Mouse (Mus musculus) layer of hippocampus, postnatal 36 days (tissue): ENCODE measurements at regions not wholly inside any gene's neighbourhood (a gene's known extent, or its start where the extent isn't known, plus 50 kb on each side); places are given as distances from the start of the nearest gene placed in this dataset.

Experiments
- DNase-seq, 2 experiments: peaks; one replicate each; pipeline ENCODE4 v3.0.0; 2022
- microRNA-seq, 2 experiments: library from miRNA; unstranded; fragments of <30 nt; microRNA quantifications; one replicate each; pipeline ENCODE4 v1.2.0; 2021

DNA sequence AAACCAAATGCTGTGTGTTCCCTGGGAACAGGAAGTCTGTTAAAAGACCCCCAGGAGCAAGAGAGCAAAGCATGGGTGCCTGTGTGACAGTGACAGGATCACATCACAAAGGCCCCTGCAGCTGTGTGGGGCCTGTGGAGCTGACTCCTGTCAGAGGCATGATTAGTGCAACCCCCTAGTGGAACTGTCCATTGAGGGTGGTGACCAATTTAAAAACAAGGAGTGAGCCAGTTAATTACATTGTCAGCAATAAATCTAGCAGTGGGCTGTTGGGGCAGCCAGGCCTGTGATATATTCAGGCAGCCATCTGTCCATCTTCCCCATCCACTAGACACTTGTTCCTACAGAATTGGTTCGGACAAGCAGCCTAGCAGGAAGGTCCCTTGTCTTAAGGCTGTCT lies 121.8 kb upstream of the Cxxc4 start:
- DNase-seq: no peak

DNA sequence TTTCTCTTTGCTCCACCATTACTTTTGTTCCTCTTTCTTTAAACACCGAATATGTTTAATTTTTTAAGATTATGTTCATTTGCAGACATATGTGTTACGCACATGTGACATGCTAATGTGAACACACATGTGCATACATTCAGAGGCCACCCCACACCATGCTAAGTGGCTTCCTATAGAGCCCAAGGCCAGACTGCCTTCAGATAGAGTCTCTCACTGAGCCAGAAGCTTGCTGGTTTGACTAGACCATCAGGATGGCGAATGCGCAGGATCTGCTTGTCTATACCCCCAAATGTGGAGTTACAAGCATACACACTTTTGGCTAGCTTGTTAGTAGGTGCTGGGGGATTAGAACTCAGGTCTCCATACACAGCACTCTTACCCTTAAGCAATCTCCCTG lies 121.3 kb upstream of the Cxxc4 start:
- DNase-seq: no peak

DNA sequence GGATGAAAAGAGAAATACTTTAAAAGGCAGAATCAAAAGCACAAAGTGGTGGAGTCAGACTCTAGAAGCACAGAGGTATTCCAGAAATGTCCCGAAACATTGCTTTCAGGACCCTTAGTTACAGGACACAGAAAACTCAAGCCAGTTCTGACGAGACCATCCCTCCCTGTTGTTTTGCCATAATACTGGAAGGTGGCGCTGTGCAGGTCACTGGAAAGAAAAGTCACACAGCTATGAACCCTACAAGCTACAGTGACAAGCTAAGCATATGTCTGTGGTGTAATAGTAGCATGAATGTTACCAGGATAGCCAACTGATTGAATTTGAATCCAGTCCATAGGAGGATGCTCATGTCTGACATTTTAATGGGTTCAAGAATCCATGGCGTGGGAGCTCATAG lies 117.4 kb upstream of the Cxxc4 start:
- DNase-seq: no peak

- no peak for DNase-seq
Measured at GRCm38 (mm10) chr3:134124982-134125381, 111.3 kb upstream of the Cxxc4 start.

DNA sequence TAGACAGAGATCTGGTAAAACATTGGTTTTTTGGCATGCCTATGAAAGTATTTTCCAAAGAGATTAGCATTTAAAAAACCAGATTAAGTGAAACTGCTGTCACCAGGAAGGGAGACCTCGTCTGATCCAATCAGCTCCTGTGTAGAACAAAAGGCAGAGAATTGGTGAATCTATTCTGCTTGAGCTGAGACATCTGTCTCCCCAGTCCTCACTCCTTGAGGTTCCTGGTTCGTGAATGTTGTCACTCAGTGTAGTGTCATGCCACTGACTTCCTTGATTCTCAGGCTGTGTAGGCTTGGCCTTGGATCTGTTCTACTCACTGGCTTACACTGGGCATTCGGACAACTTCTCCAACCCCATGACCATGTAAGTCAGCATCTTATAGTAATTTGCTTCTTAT lies 105.9 kb upstream of the Cxxc4 start:
- DNase-seq: no peak

GRCm38 (mm10) chr3:134145251-134145650 lies 91.0 kb upstream of the Cxxc4 start:
- no peak for DNase-seq

GRCm38 (mm10) chr3:134145935-134146334 lies 90.3 kb upstream of the Cxxc4 start:
- DNase-seq: no peak

GRCm38 (mm10) chr3:134146373-134147224 lies 89.7 kb upstream of the Cxxc4 start:
- DNase-seq: peak; percentile 21 to 40

DNA sequence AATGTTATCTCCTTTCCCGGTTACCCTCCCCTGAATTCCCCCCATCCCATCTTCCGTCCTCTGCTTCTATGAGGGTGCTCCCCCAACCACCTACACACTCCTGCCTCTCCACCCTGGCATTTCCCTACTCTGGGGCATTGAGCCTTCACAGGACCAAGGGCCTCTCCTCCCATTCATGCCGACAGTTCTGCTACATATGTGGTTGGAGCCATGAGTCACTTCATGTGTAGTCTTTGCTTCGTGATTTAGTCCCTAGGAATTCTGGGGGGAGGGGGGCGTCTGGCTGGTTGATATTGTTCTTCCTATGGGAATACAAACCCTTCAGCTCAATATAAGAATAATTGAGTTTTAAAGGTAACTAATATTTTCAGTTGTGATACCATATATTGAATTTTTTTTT lies 74.0 kb upstream of the Cxxc4 start:
- DNase-seq: no peak

DNA sequence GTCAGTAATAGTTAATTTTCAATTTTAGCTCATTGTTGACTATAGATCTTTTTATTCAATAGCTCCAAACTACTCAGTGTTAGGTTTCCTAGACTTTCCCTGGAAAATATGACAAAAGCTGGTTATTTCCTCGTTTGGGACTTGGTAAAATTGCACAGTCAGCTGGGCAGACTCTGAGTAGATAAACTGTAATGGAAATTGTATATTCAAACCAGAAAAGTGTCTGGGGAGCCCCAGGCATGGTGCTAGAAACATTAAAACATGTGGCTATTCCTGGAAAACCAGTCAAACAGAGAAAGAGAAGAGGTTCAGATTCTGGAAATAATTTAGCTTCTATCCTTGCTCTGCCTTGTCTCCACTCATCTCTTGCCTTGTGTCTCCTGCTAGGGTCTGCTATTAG lies 66.4 kb upstream of the Cxxc4 start:
- no peak for DNase-seq

DNA sequence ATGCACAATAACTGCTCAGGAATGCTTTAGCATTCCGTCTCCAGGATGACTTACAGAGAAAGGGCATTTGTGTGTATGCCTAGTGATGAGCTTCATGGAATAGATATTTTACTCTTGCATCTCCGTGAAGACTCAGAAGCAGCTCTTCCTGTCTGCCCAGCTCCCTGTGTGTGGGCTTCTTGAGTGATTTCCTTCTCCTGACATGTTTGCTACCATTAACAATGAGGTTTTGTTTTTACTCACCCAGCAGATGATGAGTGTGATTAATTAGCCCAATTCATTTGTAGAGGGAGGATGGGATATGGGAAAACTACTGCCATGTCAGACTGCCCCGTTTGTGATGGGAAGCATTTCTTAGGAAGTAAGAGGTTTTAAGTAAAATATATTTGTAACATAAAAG lies 63.9 kb upstream of the Cxxc4 start:
- DNase-seq: no peak

DNA sequence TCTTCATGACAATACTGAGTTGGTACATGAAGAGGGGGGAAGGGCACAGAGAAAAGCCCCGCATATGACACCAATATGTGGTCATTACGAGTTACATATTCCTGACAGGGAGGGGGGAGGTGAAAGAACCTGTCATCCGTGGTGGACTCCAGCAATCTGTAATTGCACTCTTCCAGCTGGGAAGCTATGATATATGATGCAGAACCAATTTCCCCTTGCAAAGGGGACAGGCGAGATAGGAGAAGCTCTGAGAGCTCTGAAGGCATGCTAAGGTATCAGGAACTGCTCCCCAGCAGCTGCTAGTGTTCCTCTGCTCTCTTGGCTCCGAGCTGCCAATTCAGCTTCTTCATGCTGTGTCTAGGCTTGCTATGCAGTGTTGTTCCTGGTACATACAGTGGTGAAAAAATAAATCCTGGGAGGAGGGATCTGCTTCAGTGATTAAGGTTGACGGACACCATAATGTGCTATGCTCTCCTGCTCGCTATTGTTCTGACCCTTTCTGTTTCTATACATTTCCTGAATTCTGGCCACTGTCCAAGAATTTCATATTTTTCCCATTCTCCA lies 57.7 kb upstream of the Cxxc4 start:
- no peak for DNase-seq

GRCm38 (mm10) chr3:134184042-134184441 lies 52.2 kb upstream of the Cxxc4 start:
- no peak for DNase-seq

Small RNA genes lying in the stretch of these regions (microRNA-seq; reads per million reads assigned to microRNA genes)
- 0 reads per million in 2 experiments for gene Gm44361
